Mouse (Mus musculus): ENCODE results near the gene Apobec3. TPM values are rescaled to one million over a fixed set of nuclear protein-coding genes. Genes with fewer than 3 reads are reported as not detected.
"Not testable (repeated sequence)": the region's sequence is repeated elsewhere in the genome, so short reads cannot be mapped to it uniquely, and the experiment has no call there.

The Apobec3 gene
- total RNA-seq, 1 experiment from 2014 or later: 214 TPM

- ATAC-seq (replicated peaks; ENCODE audit: low read depth, poor library complexity, severe bottlenecking): no peak
Measured at GRCm38 (mm10) chr15:79893824-79894123, 2.3 kb downstream of the Apobec3 start.

- no peak for ATAC-seq (replicated peaks; ENCODE audit: low read depth, poor library complexity, severe bottlenecking)
Measured at GRCm38 (mm10) chr15:79894343-79894742, 2.9 kb downstream of the Apobec3 start.

- not testable (repeated sequence) for ATAC-seq (replicated peaks; ENCODE audit: low read depth, poor library complexity, severe bottlenecking)
Measured at GRCm38 (mm10) chr15:79895221-79896079, 4.0 kb downstream of the Apobec3 start.

- no peak for ATAC-seq (replicated peaks; ENCODE audit: low read depth, poor library complexity, severe bottlenecking)
Measured at GRCm38 (mm10) chr15:79896080-79896725, 4.7 kb downstream of the Apobec3 start.

- no peak for ATAC-seq (replicated peaks; ENCODE audit: low read depth, poor library complexity, severe bottlenecking)
Measured at GRCm38 (mm10) chr15:79898988-79899387, 7.5 kb downstream of the Apobec3 start.

GRCm38 (mm10) chr15:79899828-79900510 lies 8.5 kb downstream of the Apobec3 start:
- no peak for ATAC-seq (replicated peaks; ENCODE audit: low read depth, poor library complexity, severe bottlenecking)

GRCm38 (mm10) chr15:79900751-79901150 lies 9.3 kb downstream of the Apobec3 start:
- ATAC-seq (replicated peaks; ENCODE audit: low read depth, poor library complexity, severe bottlenecking): no peak

GRCm38 (mm10) chr15:79901399-79901798 lies 9.9 kb downstream of the Apobec3 start:
- no peak for ATAC-seq (replicated peaks; ENCODE audit: low read depth, poor library complexity, severe bottlenecking)

- ATAC-seq (replicated peaks; ENCODE audit: low read depth, poor library complexity, severe bottlenecking): not testable (repeated sequence)
Measured at GRCm38 (mm10) chr15:79903081-79903480, 11.6 kb downstream of the Apobec3 start.

- ATAC-seq (replicated peaks; ENCODE audit: low read depth, poor library complexity, severe bottlenecking): no peak
Measured at GRCm38 (mm10) chr15:79903963-79904362, 12.5 kb downstream of the Apobec3 start.

GRCm38 (mm10) chr15:79904678-79905077 lies 13.2 kb downstream of the Apobec3 start:
- not testable (repeated sequence) for ATAC-seq (replicated peaks; ENCODE audit: low read depth, poor library complexity, severe bottlenecking)

- ATAC-seq (replicated peaks; ENCODE audit: low read depth, poor library complexity, severe bottlenecking): no peak
Measured at GRCm38 (mm10) chr15:79905211-79905610, 13.8 kb downstream of the Apobec3 start.

GRCm38 (mm10) chr15:79906855-79907254 lies 15.4 kb downstream of the Apobec3 start:
- no peak for ATAC-seq (replicated peaks; ENCODE audit: low read depth, poor library complexity, severe bottlenecking)

GRCm38 (mm10) chr15:79909006-79909405 lies 17.5 kb downstream of the Apobec3 start:
- ATAC-seq (replicated peaks; ENCODE audit: low read depth, poor library complexity, severe bottlenecking): not testable (repeated sequence)

GRCm38 (mm10) chr15:79910812-79911211 lies 19.4 kb downstream of the Apobec3 start:
- not testable (repeated sequence) for ATAC-seq (replicated peaks; ENCODE audit: low read depth, poor library complexity, severe bottlenecking)

- ATAC-seq (replicated peaks; ENCODE audit: low read depth, poor library complexity, severe bottlenecking): no peak
Measured at GRCm38 (mm10) chr15:79911339-79911738, 19.9 kb downstream of the Apobec3 start.

GRCm38 (mm10) chr15:79913761-79914346 lies 22.4 kb downstream of the Apobec3 start:
- no peak for ATAC-seq (replicated peaks; ENCODE audit: low read depth, poor library complexity, severe bottlenecking)

- no peak for ATAC-seq (replicated peaks; ENCODE audit: low read depth, poor library complexity, severe bottlenecking)
Measured at GRCm38 (mm10) chr15:79914357-79914756, 22.9 kb downstream of the Apobec3 start.

GRCm38 (mm10) chr15:79916150-79916549 lies 24.7 kb downstream of the Apobec3 start:
- ATAC-seq (replicated peaks; ENCODE audit: low read depth, poor library complexity, severe bottlenecking): no peak

GRCm38 (mm10) chr15:79917111-79917720 lies 25.8 kb downstream of the Apobec3 start:
- ATAC-seq (replicated peaks; ENCODE audit: low read depth, poor library complexity, severe bottlenecking): no peak
